Mouse (Mus musculus): Measurements from ENCODE around the gene Mfrp.

DNA sequence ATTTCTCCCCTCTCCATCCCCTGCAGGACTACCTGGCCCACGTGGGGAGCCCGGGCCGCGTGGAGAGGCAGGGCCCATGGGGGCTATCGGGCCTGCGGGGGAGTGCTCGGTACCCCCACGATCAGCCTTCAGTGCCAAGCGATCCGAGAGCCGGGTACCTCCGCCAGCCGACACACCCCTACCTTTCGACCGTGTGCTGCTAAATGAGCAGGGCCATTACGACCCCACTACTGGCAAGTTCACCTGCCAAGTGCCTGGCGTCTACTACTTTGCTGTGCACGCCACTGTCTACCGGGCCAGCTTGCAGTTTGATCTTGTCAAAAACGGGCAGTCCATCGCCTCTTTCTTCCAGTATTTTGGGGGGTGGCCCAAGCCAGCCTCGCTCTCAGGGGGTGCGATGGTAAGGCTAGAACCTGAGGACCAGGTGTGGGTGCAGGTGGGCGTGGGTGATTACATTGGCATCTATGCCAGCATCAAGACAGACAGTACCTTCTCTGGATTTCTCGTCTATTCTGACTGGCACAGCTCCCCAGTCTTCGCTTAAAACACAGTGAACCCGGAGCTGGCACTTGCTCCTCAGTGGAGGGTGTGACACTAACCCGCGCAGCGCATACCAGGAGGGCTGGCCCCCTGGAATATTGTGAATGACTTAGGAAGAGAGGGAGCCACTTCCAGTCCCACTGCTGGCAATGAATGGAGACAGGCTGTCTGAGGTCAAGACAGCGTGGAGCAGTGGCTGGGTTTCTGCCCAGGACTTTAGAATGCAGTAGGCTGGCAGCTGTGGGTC, 6.9 kb downstream of the Mfrp start:
- no peak for TF ChIP-seq CTCF (IDR thresholded peaks at IDR 0.05; ENCODE audit: extremely low read depth, insufficient read depth, low read length)
- TF ChIP-seq POLR2A (IDR thresholded peaks at IDR 0.05; ENCODE audit: extremely low read depth, insufficient read depth, low read length): no peak
